Mouse (Mus musculus): ENCODE results near the gene Tyw1. TPM values are rescaled to one million over a fixed set of nuclear protein-coding genes. Genes with fewer than 3 reads are reported as not detected.

The Tyw1 gene
- 23.6 TPM for polyA plus RNA-seq (2012; fragmentation: generic; extraction: Trizol)

DNA sequence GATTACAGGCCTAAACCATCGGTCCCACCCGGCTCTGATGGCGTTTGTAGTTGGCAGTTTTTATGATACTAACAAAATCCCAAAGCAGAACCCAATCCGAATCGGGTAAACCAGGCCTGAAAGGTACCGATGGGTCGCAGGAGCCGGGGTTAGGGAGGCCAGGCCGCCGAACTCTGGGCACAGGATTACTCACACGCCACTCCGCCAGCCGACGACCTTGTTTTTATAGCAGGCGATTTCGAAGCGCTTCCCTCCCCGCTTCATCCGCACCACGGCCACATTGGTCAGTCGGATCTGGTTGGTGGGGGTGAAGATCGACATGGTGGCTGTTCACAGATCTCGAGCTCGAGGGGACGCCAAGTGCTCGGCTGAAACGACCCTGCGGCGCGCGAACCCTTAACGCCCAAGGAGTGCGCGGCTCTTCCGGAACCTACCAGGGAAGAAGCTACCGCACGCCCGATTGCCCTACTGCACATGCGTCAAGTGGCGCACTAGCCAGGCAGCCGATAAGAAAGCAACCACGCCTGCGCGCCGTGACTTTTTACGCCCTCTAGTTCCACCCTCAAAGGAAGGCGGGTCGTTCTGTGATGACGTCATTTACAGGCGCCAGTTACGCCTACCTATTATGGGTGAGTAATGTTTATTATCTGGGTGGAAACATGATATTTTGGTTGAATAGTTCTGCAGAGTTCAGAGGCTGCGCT, at the start of gene Tyw1, which contains the start of gene Sbds:
Gene Tyw1 (plus strand): TSS at position 603 of the 704 bp plus-strand sequence.
Gene Sbds (minus strand): TSS at position 514 of the 704 bp plus-strand sequence.
- Histone ChIP-seq H3K4me3 (peak within 1 kb of the TSS; percentile 99), H3ac (ENCODE audit: control insufficient read depth, insufficient read length) (peak within 1 kb of the TSS; percentile 34), H3K79me2 (ENCODE audit: control insufficient read depth, insufficient read depth) (peaks cover 51% of the 10 kb centered on the region), H3K36me3 (ENCODE audit: control insufficient read depth, insufficient read depth) (peaks cover 27% of the 10 kb centered on the region), H3K4me2 (ENCODE audit: low read depth) (peak within 1 kb of the TSS; percentile 100), H3K27me3 (ENCODE audit: control insufficient read depth, insufficient read depth, insufficient read length) (no peaks in the 10 kb centered on the region)
- TF ChIP-seq USF1 (IDR thresholded peaks at IDR 0.05; ENCODE audit: low read depth) (no peak), MYOG (IDR thresholded peaks at IDR 0.05; ENCODE audit: control insufficient read depth in 1 of 3, insufficient read depth in 1 of 3, insufficient read length in 2 of 3, low read depth in 2 of 3) (no peak), POLR2AphosphoS2 (IDR thresholded peaks at IDR 0.05; ENCODE audit: insufficient read length, low read depth) (peak; percentile 98), TCF3 (IDR thresholded peaks at IDR 0.05; ENCODE audit: insufficient read length, low read depth) (no peak), E2F4 (IDR thresholded peaks at IDR 0.05; ENCODE audit: insufficient read depth) (no peak), TCF12 (IDR thresholded peaks at IDR 0.05; ENCODE audit: insufficient read depth, poor library complexity, severe bottlenecking) (no peak), SRF (IDR thresholded peaks at IDR 0.05; ENCODE audit: control insufficient read depth, insufficient read length, low read depth) (peak; percentile 86), POLR2A (IDR thresholded peaks at IDR 0.05; ENCODE audit: insufficient read length, low read depth) (peak; percentile 98), MYOD1 (IDR thresholded peaks at IDR 0.05; ENCODE audit: control insufficient read depth in 1 of 3, insufficient read length in 2 of 3, low read depth in 2 of 3) (no peak), CEBPB (IDR thresholded peaks at IDR 0.05; ENCODE audit: insufficient read depth, poor library complexity, severe bottlenecking) (no peak), REST (IDR thresholded peaks at IDR 0.05; ENCODE audit: insufficient read depth, insufficient read length) (no peak), MAX (IDR thresholded peaks at IDR 0.05; ENCODE audit: low read depth) (no peak)

GRCm38 (mm10) chr5:130207299-130207698, 48.1 kb upstream of the Tyw1 start:
- Histone ChIP-seq H3K4me3 (no peak overlapping the region), H3K79me2 (ENCODE audit: control insufficient read depth, insufficient read depth) (no peaks in the 10 kb centered on the region), H3K4me2 (ENCODE audit: low read depth) (no peak overlapping the region), H3K27me3 (ENCODE audit: control insufficient read depth, insufficient read depth, insufficient read length) (no peaks in the 10 kb centered on the region), H3K36me3 (ENCODE audit: control insufficient read depth, insufficient read depth) (peaks cover 49% of the 10 kb centered on the region), H3ac (ENCODE audit: control insufficient read depth, insufficient read length) (no peak overlapping the region)
- TF ChIP-seq TCF3 (IDR thresholded peaks at IDR 0.05; ENCODE audit: insufficient read length, low read depth) (no peak), MYOG (IDR thresholded peaks at IDR 0.05; ENCODE audit: control insufficient read depth in 1 of 3, insufficient read depth in 1 of 3, insufficient read length in 2 of 3, low read depth in 2 of 3) (no peak), CEBPB (IDR thresholded peaks at IDR 0.05; ENCODE audit: insufficient read depth, poor library complexity, severe bottlenecking) (no peak), MYOD1 (IDR thresholded peaks at IDR 0.05; ENCODE audit: control insufficient read depth in 1 of 3, insufficient read length in 2 of 3, low read depth in 2 of 3) (no peak), POLR2AphosphoS2 (IDR thresholded peaks at IDR 0.05; ENCODE audit: insufficient read length, low read depth) (no peak), REST (IDR thresholded peaks at IDR 0.05; ENCODE audit: insufficient read depth, insufficient read length) (no peak), E2F4 (IDR thresholded peaks at IDR 0.05; ENCODE audit: insufficient read depth) (no peak), SRF (IDR thresholded peaks at IDR 0.05; ENCODE audit: control insufficient read depth, insufficient read length, low read depth) (no peak), MAX (IDR thresholded peaks at IDR 0.05; ENCODE audit: low read depth) (no peak), USF1 (IDR thresholded peaks at IDR 0.05; ENCODE audit: low read depth) (no peak), TCF12 (IDR thresholded peaks at IDR 0.05; ENCODE audit: insufficient read depth, poor library complexity, severe bottlenecking) (no peak), POLR2A (IDR thresholded peaks at IDR 0.05; ENCODE audit: insufficient read length, low read depth) (no peak)

- no peak for TF ChIP-seq TCF12 (IDR thresholded peaks at IDR 0.05; ENCODE audit: insufficient read depth, poor library complexity, severe bottlenecking)
- TF ChIP-seq MYOD1 (IDR thresholded peaks at IDR 0.05; ENCODE audit: control insufficient read depth in 1 of 3, insufficient read length in 2 of 3, low read depth in 2 of 3): no peak
- no peak for TF ChIP-seq USF1 (IDR thresholded peaks at IDR 0.05; ENCODE audit: low read depth)
- TF ChIP-seq MYOG (IDR thresholded peaks at IDR 0.05; ENCODE audit: control insufficient read depth in 1 of 3, insufficient read depth in 1 of 3, insufficient read length in 2 of 3, low read depth in 2 of 3): no peak
- no peak for TF ChIP-seq CEBPB (IDR thresholded peaks at IDR 0.05; ENCODE audit: insufficient read depth, poor library complexity, severe bottlenecking)
- TF ChIP-seq MAX (IDR thresholded peaks at IDR 0.05; ENCODE audit: low read depth): no peak
- TF ChIP-seq REST (IDR thresholded peaks at IDR 0.05; ENCODE audit: insufficient read depth, insufficient read length): no peak
- Histone ChIP-seq H3K79me2 (ENCODE audit: control insufficient read depth, insufficient read depth) (no peaks in the 10 kb centered on the region), H3K27me3 (ENCODE audit: control insufficient read depth, insufficient read depth, insufficient read length) (no peaks in the 10 kb centered on the region), H3ac (ENCODE audit: control insufficient read depth, insufficient read length) (no peak overlapping the region), H3K4me2 (ENCODE audit: low read depth) (no peak overlapping the region), H3K4me3 (no peak overlapping the region), H3K36me3 (ENCODE audit: control insufficient read depth, insufficient read depth) (peaks cover 53% of the 10 kb centered on the region)
Observed at GRCm38 (mm10) chr5:130212956-130213355, 42.5 kb upstream of the Tyw1 start.

GRCm38 (mm10) chr5:130216781-130217180, 38.6 kb upstream of the Tyw1 start, which contains the start of gene Tmem248:
TSS of gene Tmem248 (plus strand) at chr5:130217081.
- no peak within 1 kb of the TSS for H3ac ChIP-seq (ENCODE audit: control insufficient read depth, insufficient read length)
- TF ChIP-seq TCF3 (IDR thresholded peaks at IDR 0.05; ENCODE audit: insufficient read length, low read depth) (no peak), POLR2AphosphoS2 (IDR thresholded peaks at IDR 0.05; ENCODE audit: insufficient read length, low read depth) (peak; percentile 22), USF1 (IDR thresholded peaks at IDR 0.05; ENCODE audit: low read depth) (no peak), MYOG (IDR thresholded peaks at IDR 0.05; ENCODE audit: control insufficient read depth in 1 of 3, insufficient read depth in 1 of 3, insufficient read length in 2 of 3, low read depth in 2 of 3) (no peak)
- H3K4me3 ChIP-seq: no peak within 1 kb of the TSS
- H3K36me3 ChIP-seq (ENCODE audit: control insufficient read depth, insufficient read depth): peaks cover 20% of the 10 kb centered on the region
- H3K4me2 ChIP-seq (ENCODE audit: low read depth): no peak within 1 kb of the TSS
- no peaks in the 10 kb centered on the region for H3K27me3 ChIP-seq (ENCODE audit: control insufficient read depth, insufficient read depth, insufficient read length)
- H3K79me2 ChIP-seq (ENCODE audit: control insufficient read depth, insufficient read depth): no peaks in the 10 kb centered on the region

Measured in myocyte (in vitro differentiated cells).